Mouse (Mus musculus) ovary, postnatal 10 days (tissue): Measurements from ENCODE around the gene Azin2.

ENCODE experiments used
- DNase-seq: peaks from one replicate; pipeline ENCODE4 v3.0.0; 2022; ENCODE audit warnings: low spot score

Gene Azin2

GRCm38 (mm10) chr4:128962029-128962925, at the start of gene Azin2:
Azin2 (minus strand) TSS chr4:128962442.
- peak; percentile 96 for DNase-seq

GRCm38 (mm10) chr4:129011604-129012121, 49.4 kb upstream of the Azin2 start:
- no peak for DNase-seq

DNA sequence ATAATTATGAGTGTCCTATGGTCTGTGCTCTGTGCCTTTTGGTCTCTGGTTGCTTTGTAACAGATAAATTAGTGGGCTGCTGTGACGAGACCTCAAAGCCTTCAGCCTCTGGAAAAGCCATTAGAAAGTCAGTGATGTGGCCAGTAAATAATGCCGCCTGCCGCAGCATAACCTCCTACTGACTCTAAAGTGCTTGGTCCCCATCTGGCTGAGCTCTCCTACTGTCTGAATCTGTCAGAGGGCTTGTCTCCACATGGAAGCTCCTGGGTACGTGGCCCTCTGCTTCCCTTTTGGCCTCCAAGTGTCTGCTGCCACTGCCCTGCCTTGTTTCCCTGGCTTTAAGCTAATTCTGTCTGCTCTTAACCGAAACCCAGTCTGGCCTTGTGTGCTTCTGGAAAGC, 47.3 kb upstream of the Azin2 start:
- DNase-seq = no peak

DNA sequence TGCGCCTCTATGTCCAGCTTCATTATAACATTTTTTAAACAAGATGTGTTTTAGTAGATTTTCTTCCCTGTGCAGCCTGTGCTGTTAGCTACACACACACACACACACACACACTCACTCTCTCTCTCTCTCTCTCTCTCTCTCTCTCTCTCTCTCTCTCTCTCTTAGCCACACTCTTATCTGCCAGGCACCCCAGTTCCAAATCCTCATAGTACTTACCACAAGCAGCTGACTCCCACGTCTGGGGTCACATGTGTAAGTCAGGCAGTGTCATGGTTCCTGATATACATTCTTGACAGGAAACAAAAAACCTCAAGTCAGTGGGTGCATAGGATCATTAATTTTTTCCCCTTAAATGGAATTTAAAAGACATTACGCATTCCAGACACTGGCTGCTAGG, 46.4 kb upstream of the Azin2 start:
- DNase-seq = no peak

DNA sequence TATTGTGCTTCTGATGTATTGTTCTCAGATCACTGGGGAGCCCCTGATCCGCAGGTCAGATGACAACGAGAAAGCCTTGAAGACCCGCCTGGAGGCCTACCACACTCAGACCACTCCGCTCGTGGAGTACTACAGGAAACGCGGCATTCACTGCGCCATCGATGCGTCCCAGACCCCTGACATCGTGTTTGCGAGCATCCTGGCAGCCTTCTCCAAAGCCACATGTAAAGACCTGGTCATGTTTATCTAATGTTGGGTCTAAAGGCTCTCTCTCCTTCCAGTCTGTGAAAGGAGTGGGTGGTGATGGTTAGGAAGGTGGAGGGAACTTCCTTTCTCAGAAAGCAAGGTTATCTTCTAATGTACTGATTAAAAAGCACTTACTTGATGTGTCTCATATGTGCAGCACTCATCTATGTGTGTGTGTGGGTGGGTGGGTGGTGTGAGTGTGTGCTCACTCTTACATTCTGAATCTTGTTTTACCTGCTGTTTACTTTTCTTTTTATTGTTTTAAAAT, 45.8 kb upstream of the Azin2 start:
- DNase-seq = no peak

- DNase-seq = no peak
These were observed 41.5 kb upstream of the Azin2 start for GRCm38 (mm10) chr4:129003720-129004119.

DNA sequence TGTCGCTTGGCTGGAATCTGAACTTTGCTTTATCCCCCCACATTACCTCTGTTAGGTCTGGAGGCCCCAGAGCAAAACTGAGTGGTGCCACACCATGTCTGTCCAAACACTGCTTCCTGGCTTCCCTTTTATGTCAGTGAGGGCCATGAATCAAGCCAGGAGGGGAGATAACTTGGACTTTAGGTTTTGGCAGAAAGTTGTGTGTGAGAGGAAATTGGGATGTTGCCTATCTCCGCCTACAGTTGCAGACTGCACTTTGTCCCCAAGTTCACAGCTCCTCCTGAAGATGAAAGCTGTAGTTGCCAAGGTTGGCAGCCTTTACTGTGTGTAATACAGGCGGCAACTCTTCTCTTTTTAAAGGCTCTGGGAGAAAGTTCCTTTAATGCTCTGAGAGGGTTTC, 38.5 kb upstream of the Azin2 start:
- no peak for DNase-seq

DNA sequence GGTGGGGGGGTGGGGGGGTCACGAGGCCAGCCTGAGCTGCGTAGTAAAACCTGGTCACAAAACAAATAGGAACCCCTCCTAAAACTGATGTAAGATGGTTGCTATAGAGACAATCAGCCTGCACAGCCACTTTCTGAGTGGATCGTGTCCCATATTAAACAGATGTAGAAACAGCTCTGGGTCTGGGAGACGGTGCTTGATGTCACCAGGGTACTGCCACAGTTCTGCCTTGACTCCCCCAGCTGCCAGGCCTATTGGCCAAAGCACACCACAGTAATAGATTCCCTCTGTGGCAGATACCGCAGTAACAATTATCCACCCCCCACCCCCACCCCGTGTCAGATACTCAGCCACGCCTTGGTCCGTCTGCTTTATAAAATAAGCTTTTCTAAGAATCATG, 36.2 kb upstream of the Azin2 start:
- DNase-seq = no peak

DNA sequence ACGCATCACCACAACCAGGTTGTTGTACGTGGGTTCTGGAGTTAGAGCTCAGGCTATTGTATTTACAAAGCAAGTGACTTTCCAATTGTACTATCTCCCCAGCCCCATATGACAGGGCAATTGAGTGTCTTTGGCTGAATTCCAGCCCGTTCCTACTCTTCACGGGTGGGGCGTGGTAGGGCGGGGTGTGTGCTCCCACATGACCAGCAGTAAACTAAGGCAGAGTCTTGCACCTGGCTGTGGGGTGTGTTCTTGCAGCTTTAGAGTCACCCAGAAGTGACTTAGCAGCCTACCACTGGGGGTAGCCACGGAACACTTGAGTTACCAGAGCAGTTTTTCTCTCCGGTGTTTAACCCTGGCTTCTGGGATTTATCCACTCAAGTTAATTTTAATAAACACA, 35.0 kb upstream of the Azin2 start:
- DNase-seq = no peak

DNA sequence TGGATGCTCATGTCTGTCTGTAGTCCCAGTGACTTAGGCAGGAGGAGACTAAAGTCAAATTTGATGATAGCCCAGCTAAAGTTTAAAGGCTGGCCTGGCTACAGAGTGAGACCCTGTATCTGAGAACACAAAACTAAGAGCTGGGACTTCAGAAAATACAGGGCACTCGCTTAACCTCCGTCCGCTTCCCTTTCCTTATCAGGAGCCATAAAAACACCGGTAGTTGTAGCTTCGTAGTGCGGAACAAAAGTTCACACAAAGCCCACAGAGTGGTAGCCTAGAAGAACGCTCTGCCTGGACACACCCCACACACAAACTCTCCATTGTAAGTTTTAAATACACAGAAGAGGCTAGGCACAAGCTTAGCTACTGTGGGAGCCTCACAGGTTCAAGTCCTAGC, 33.0 kb upstream of the Azin2 start:
- no peak for DNase-seq

- no peak for DNase-seq
These were observed 31.4 kb upstream of the Azin2 start for GRCm38 (mm10) chr4:128993675-128994074.

GRCm38 (mm10) chr4:128993025-128993662, 30.9 kb upstream of the Azin2 start:
- peak; percentile 95 for DNase-seq

DNA sequence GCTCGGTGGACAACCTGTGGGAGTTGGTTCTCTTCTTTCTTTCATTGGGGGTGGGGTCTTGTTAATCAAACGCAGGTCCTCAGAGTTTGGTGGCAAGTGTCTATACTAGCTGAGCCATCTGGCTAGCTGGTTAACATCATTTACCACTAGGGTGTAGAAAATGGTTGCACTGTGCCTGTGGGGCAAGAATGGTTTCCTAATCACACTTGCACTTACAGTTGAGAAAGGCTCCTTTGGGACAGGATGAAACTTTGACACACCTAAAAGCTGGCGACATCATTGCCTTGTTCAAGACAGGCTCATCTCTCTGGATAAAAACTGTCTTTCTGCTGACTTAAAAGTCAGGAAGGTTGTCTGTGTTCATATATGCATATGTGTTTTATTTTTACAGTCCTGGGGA, 29.9 kb upstream of the Azin2 start:
- no peak for DNase-seq

DNA sequence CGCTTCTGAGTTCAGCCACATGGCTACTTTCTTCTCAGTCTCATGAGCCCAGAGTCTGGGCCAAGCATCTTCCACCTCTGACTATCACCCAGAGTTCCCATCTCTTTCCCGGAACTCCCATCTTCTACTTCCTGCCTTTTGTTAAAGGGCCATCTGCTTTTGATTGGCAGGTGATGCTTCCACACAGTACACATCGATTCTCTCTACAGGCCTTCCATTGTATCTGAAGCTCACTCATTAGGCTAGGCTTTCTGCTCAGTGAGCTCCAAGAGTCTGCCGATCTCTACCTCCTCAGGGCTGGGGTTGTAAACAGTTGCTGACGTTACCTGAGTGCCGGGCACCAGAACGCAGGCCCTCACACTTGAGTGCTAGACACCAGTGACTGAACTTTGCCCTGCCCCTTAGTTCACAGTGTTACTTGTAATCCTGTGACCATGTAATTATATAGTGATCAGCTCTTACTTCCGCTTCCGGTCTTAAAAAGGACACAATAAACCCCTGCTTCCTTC, 29.3 kb upstream of the Azin2 start, which contains the start of gene Ak2:
Ak2 (plus strand) TSS at position 459 of the 509 bp plus-strand sequence.
- no peak for DNase-seq

DNA sequence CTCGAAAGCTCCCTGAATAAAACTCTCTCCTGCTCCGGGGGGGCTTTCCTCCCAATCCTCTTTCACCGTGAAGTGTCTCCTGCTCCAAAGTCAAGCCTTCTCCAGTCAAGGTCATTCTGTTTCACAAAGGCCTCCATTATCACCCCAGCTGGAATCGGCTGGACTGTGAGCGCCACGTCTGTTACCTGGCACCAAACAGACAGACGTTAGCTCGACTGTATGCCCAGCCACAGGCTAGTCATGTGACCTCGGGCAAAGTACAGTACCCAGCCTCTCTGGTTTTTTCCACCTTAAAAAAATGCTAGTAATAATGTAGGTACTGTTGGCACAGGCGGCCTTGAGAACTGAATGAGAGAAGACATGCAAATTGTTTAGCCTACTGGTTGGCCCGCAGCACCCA, 27.4 kb upstream of the Azin2 start:
- no peak for DNase-seq

- no peak for DNase-seq
These were observed 26.7 kb upstream of the Azin2 start for GRCm38 (mm10) chr4:128988911-128989310.

- DNase-seq = no peak
These were observed 22.4 kb upstream of the Azin2 start for GRCm38 (mm10) chr4:128984600-128984999.

GRCm38 (mm10) chr4:128983656-128984055, 21.4 kb upstream of the Azin2 start:
- no peak for DNase-seq

DNA sequence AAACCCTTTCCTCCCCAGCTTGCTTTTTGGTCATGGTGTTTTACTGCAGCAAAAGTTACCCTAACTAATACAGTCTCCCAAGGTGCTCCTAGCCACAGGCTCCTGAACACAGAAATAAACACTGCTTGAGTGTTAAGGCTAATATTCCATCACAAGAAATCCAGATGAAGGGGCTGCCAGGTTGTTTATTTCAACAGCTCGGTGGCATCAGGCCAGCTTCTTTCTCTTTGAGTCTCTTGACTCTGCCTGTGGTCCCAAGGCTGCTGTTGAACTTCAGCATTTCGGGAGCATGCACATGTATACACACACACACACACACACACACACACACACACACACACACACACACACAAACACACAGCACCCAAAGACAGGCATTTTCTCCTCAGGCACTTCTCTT, 20.9 kb upstream of the Azin2 start:
- no peak for DNase-seq

DNA sequence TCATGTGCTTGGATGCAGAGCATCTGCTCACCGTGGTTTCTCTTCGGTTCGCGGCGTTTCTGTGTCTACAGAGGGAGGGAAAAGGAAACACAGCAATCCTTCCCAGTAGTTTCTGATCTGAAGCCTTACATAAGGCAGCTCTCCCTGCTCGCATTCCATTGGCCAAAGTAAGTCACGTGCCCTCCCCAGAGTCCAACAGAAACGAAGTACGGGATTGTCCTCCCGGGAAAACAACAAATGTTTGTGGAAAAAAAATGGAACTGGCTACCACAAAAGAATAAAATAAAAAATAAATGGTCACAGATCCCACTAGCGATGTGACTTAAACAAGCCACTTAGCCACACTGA, 19.6 kb upstream of the Azin2 start:
- no peak for DNase-seq

GRCm38 (mm10) chr4:128980890-128981832, 18.9 kb upstream of the Azin2 start:
- DNase-seq = no peak

DNA sequence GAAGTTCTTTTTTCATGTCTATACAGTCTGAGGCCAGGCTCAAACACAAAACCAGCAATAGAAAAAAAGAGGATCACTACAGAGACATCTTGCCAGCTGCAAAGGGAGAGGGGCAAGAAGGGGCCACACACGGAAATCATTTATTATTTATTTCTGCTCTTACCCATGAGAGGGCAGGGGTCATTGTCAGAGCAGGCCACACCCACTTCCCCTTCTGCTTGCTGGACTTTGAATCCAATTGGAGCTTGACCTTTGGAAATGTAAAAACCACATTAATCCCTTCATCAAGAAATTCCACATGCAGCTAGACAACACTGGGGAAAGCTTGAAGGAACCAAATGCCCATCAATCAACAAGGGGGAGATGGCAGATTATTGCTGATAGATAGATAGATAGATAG, 16.4 kb upstream of the Azin2 start:
- DNase-seq = no peak
